Mouse (Mus musculus): ENCODE data around the gene Rtp1.

The Rtp1 gene

DNA sequence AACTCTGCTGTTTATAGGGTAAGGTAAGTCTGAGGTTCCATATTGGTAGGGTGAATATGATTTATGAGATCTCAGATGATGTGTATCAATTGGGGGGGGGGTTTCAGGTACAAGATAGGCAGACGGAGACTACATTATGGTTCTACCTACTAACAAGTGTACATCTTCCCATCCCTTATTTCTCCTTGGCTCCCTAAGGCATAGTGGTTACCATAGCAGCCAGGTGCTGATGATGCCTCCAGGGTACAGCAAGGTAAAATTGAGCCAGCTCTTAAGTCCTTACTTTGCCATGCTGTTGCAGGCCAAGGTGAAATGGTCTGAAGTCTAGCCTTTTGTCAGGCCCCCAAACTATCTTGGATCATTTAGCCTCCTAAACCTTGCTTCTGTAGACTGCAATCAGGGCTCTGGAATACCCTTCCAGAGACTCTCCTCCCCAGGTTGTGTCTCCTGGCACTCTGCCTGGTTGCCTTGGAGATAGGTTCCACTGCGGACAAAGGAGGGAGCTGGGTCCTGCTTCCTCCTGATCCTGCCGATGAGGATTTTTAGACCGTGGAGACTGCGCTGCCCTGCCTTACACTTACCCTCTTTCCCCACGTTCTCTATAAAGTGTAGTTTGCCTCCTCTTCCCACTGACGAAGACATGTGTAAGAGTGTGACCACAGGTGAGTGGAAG, at the start of gene Rtp1:
Gene Rtp1, plus strand, starts transcription at position 487 of the 673 bp plus-strand sequence.
- DNase-seq (ENCODE audit: low spot score in 2 of 2), result no peak

GRCm38 (mm10) chr16:23379536-23380230, 49.2 kb upstream of the Rtp1 start:
- DNase-seq (ENCODE audit: low spot score in 2 of 2), result no peak

- no peak for DNase-seq (ENCODE audit: low spot score in 2 of 2)
Observed at GRCm38 (mm10) chr16:23384304-23384703, 44.6 kb upstream of the Rtp1 start.

DNA sequence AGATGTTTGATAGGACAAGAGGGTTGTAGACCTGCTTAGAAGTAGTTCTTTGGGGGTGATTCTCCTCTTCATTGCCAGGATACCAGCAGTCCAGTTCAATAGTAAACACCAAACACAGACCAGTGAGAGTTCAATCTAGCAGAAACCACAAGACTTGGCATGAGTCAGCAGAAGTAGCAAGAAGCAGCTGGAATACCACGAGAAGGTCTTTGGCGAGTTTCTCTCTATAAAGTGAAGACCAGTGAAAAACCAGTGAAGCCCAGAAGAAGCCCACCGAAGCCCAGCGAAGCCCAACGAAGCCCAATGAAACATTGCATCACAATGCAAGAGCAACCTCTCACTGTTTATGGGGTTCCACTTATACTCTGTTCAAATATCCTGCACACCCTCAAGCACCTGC, 31.0 kb upstream of the Rtp1 start:
- no peak for DNase-seq (ENCODE audit: low spot score in 2 of 2)

- no peak for DNase-seq (ENCODE audit: low spot score in 2 of 2)
Observed at GRCm38 (mm10) chr16:23401463-23401862, 27.5 kb upstream of the Rtp1 start.

GRCm38 (mm10) chr16:23401959-23402358, 27.0 kb upstream of the Rtp1 start:
- DNase-seq (ENCODE audit: low spot score in 2 of 2), result no peak

DNA sequence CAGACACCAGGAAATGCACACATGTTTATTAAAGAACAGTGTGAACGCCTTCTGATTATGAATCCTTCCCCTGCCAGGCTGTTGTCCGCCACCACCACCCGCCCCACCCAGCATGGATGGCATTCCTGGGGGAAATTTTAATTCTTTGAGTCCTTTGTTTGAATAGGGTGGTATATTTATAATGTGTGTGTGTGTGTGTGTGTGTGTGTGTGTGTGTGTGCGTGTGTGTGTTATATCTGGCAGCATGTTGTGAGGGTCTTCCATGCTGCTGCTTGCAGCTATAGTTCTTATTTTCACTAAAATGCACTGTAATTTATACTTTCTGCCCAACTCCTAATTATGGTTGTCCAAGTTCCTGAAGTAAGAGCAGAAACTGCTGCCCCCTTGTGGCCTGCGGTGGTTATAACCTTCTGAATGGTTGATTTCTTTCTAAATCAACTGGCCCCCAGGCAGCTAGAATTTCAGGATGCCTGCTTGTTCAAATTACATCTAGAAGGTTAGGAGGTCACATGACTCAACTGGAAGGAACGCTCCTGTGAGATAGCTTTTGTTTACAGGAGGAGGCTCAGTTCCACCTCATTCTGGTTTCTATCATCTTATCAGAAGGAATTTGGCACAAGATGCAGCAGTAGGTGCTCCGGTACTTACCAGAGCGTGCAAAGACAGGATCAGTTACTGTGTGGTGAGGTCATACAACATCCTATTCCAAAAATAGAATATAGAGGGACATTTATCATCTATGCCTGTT, 25.8 kb upstream of the Rtp1 start:
- peak; percentile 57 to 82 for DNase-seq (ENCODE audit: low spot score in 2 of 2)

GRCm38 (mm10) chr16:23412930-23413329, 16.0 kb upstream of the Rtp1 start:
- no peak for DNase-seq (ENCODE audit: low spot score in 2 of 2)

- DNase-seq (ENCODE audit: low spot score in 2 of 2), result no peak
Observed at GRCm38 (mm10) chr16:23416261-23416656, 12.7 kb upstream of the Rtp1 start.

GRCm38 (mm10) chr16:23416657-23417293, 12.2 kb upstream of the Rtp1 start:
- no peak for DNase-seq (ENCODE audit: low spot score in 2 of 2)

DNA sequence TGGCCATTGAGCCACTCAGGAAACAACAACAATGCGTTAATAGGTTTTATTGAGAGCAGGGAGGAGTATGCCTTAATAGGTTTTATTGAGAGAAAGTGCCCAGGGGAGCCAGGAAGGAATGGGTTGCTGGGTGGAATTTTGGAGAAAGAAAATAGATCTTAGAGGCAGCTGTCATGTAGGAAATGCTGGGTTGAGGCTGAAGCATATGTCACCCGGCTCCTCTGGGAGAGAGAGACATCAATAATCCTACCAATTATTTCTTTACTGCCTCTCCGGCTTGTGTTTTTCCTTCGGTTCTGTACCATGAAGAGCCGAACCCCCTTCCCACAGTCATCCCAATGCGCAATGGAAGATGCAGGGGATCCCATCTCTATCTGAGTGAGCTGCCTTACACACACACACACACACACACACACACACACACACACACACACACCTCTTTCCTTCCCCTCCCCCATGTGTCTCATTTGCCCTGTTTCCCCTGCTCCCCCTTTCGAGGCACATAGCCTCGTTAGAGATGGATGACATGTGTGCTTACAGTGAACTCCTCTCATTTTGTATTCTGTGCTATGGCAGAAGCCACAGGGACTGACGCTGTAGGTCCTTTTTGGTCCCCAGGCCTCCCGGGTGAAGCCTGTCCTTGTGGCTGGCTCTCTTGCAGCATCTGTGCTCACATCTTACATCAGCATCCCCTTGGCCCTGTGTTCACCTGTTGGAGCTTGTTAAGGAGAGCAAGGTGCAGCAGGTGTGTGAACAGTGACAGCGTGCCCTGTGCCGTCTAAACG, 11.3 kb upstream of the Rtp1 start:
- DNase-seq (ENCODE audit: low spot score in 2 of 2), result no peak

DNA sequence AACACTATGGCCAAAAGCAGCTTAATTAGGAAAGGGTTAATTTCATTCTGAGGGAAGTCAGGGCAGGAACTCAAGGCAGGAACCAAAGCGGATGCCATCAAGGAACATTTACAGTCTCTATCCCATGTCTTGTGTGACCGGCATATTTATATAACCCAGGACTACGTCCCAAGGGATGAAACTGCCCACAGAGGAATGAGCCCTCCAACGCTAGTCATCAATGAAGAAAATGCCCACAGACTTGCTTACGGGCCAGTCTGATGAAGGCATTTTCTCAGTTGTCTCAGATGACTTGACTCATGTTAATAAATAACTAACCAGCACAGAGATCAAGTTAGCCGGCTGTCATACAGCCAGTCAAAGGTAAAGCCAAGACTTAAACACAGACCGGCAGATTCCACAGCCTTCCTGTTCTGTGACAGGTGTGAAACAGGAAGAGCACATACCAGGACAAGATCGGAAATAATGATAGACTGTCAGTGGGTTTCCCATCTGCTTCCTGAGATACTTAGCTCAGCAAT, 9.3 kb upstream of the Rtp1 start:
- DNase-seq (ENCODE audit: low spot score in 2 of 2), result no peak

- DNase-seq (ENCODE audit: low spot score in 2 of 2), result no peak
Observed at GRCm38 (mm10) chr16:23423825-23424224, 5.1 kb upstream of the Rtp1 start.

DNA sequence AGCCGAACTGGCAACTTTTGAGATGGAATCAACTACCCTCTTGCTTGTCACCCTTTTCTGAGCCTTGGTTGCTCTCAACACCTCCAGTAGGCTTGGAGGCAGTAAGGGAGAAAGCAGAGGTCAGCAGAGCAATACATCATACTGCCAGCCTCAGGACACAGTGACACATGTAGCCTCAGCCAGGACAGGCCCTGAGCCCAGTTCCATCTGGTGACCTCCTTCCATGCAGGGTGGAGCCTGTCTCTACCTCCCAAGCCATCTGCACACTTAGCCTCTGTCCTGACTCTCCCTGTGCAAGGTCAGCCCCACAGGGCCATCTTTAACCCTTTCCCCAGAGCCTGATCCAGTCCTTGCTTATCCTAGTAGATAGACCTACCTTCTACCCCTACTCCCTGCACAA, 1.2 kb upstream of the Rtp1 start:
- no peak for DNase-seq (ENCODE audit: low spot score in 2 of 2)

- DNase-seq (ENCODE audit: low spot score in 2 of 2), result no peak
Observed at GRCm38 (mm10) chr16:23429991-23430390, 1.1 kb downstream of the Rtp1 start.

DNA sequence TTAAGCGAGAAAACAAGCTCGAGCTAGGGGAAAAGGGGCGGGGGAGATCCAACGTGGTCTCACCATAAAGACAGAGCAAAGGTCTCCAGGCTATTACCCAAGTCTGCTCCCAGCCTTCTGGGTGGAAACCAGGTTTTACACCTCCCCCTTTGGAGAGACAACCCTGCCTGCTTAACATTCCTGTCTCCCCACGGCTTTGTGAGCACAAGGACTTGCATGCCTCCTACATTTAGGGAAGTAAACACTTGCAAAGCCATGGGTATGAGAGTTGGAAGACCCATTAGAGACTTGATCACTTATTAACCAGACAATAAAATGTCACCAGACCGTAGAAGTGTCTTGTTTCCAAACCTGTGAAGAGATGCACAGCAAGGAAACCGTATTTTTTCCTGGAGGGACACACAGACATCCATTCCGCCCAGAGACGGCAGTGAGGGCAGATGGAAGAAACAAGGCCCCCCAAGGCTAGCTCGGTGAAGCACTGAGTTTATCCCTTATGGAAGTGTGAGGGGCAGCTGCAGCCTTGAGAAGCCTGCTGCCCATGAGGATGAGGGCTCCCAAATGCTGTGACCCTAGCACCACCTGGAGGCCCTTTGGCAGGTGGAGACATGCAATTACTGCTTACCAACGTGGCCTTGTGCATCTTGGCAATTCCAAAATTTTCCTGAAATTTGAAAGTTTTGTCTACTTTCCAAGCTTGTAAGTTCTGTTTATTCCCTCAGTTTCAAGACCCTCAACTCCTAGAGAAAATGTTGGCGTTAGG, 8.7 kb downstream of the Rtp1 start:
- peak in 1 of 2 experiments; percentile 25 for DNase-seq (ENCODE audit: low spot score in 2 of 2)

- DNase-seq (ENCODE audit: low spot score in 2 of 2), result no peak
Observed at GRCm38 (mm10) chr16:23444231-23444630, 15.3 kb downstream of the Rtp1 start.

- no peak for DNase-seq (ENCODE audit: low spot score in 2 of 2)
Observed at GRCm38 (mm10) chr16:23449946-23450345, 21.0 kb downstream of the Rtp1 start.

DNA sequence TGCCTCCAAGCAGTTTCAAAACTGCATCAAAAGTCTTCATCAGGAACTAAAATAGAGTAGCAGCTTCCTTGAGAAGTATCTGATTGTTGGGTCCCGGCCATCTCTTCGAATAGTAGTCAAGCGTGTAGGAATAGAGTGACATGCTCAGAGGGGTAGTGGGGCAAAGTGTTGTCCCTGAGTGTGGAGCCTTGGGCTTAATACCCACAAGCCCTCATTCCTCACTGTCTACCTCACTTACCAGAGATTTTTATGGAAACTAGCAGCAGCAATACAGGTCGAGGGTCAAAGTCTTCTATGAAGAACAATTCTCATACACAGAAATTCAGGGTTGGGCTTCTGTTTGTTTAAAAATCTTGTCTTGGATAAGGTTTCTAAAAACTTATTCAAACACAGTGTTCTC, 21.9 kb downstream of the Rtp1 start:
- DNase-seq (ENCODE audit: low spot score in 2 of 2), result no peak

DNA sequence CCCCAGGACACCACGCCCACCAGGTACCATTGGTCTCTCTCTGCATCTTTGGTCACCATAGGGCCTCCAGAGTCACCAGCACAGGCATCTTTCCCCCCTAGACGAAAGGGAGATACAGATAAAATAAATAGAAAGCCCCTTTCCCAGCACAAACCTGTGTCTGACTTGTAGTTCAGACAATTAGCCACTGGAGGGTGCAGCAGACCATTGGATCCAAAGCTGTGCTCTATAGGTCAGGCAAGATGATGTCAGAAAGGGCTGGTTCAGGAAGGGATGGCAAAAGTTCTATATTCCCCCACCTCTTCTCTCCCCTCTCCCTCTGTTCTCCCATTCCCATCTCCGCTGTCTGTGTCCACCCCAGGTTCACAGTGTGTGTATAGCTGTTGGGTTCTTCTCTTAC, 23.5 kb downstream of the Rtp1 start:
- DNase-seq (ENCODE audit: low spot score in 2 of 2), result peak in 1 of 2 experiments; percentile 49
